Mouse (Mus musculus): ENCODE results near the gene Brpf3. TPM values are rescaled to one million over a fixed set of nuclear protein-coding genes. Genes with fewer than 3 reads are reported as not detected.

The Brpf3 gene
- 33.7 TPM for polyA plus RNA-seq (2014; fragmentation: Illumina TruSeq; extraction: RNeasy Lipid Tissue Mini Kit (QIAGEN cat#74804); ENCODE audit: low read depth, low replicate concordance)

DNA sequence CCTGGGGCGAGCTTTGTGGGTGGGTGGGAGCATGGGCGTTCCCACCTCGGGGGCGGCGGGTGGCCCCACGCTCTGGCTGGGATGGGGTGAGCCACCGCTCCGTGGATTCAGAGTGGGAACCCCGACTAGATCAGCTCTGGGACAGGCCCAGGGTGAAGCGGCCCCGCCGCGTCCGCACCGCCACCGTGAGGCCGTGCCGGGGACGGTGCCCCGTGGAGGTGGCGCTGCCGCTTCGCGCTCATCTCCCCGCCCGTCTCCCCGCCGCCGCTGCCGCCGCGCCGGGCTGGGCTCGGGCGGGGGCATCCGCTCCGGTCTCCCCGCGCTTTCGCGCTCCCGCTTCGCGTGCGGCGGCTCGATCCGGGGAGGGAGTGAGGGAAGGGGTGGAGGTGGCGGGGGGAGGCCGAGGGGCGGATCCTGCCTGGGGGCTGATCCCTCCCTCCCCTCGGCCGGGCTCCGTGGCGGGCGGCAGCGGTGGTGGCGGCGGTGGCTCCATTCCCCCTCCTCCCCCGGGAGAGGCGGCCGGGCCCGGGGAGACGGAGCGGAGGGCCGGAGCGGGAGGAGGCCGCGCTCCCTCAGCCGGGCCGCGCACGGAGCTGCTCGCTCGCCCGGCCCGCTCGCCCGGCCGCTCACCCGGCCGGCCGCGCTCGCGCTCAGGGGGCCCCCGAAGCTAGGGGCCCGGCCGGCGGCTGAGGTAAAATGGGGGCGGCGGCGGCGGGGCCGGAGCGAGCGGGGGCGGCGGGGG lies at the start of gene Brpf3:
Gene Brpf3 (plus strand): TSS at position 420 of the 742 bp plus-strand sequence.

GRCm38 (mm10) chr17:28769121-28769874 lies 31.6 kb upstream of the Brpf3 start, which contains the start of gene Mapk13:
Gene Mapk13, plus strand, starts transcription at chr17:28769297.

GRCm38 (mm10) chr17:28858205-28858604 lies 57.3 kb downstream of the Brpf3 start, which contains the start of gene Pnpla1:
Gene Pnpla1, plus strand, starts transcription at chr17:28858411.

Other genes with a start within 250 kb of the Brpf3 start
- 0.83 TPM for gene Clps, start 240.3 kb upstream of the Brpf3 start, polyA plus RNA-seq (2014; fragmentation: Illumina TruSeq; extraction: RNeasy Lipid Tissue Mini Kit (QIAGEN cat#74804); ENCODE audit: low read depth, low replicate concordance)
- not detected for gene Lhfpl5, start 225.4 kb upstream of the Brpf3 start, polyA plus RNA-seq (2014; fragmentation: Illumina TruSeq; extraction: RNeasy Lipid Tissue Mini Kit (QIAGEN cat#74804); ENCODE audit: low read depth, low replicate concordance)
- gene Srpk1, start 178.4 kb upstream of the Brpf3 start, polyA plus RNA-seq (2014; fragmentation: Illumina TruSeq; extraction: RNeasy Lipid Tissue Mini Kit (QIAGEN cat#74804); ENCODE audit: low read depth, low replicate concordance) = 36.6 TPM
- 4.6 TPM for gene Slc26a8, start 110.9 kb upstream of the Brpf3 start, polyA plus RNA-seq (2014; fragmentation: Illumina TruSeq; extraction: RNeasy Lipid Tissue Mini Kit (QIAGEN cat#74804); ENCODE audit: low read depth, low replicate concordance)
- gene Mapk14, start 109.8 kb upstream of the Brpf3 start, polyA plus RNA-seq (2014; fragmentation: Illumina TruSeq; extraction: RNeasy Lipid Tissue Mini Kit (QIAGEN cat#74804); ENCODE audit: low read depth, low replicate concordance) = 63.7 TPM
- not detected for gene AC170998.1, start 75.0 kb upstream of the Brpf3 start, polyA plus RNA-seq (2014; fragmentation: Illumina TruSeq; extraction: RNeasy Lipid Tissue Mini Kit (QIAGEN cat#74804); ENCODE audit: low read depth, low replicate concordance)
- 31.0 TPM for gene Mapk13, start 31.8 kb upstream of the Brpf3 start, polyA plus RNA-seq (2014; fragmentation: Illumina TruSeq; extraction: RNeasy Lipid Tissue Mini Kit (QIAGEN cat#74804); ENCODE audit: low read depth, low replicate concordance)
- gene Pnpla1, start 57.3 kb downstream of the Brpf3 start, polyA plus RNA-seq (2014; fragmentation: Illumina TruSeq; extraction: RNeasy Lipid Tissue Mini Kit (QIAGEN cat#74804); ENCODE audit: low read depth, low replicate concordance) = 1.5 TPM
- gene 4930539E08Rik, start 114.2 kb downstream of the Brpf3 start, polyA plus RNA-seq (2014; fragmentation: Illumina TruSeq; extraction: RNeasy Lipid Tissue Mini Kit (QIAGEN cat#74804); ENCODE audit: low read depth, low replicate concordance) = 0.42 TPM
- 2.5 TPM for gene Pxt1, start 142.8 kb downstream of the Brpf3 start, polyA plus RNA-seq (2014; fragmentation: Illumina TruSeq; extraction: RNeasy Lipid Tissue Mini Kit (QIAGEN cat#74804); ENCODE audit: low read depth, low replicate concordance)
- gene Kctd20, start 150.9 kb downstream of the Brpf3 start, polyA plus RNA-seq (2014; fragmentation: Illumina TruSeq; extraction: RNeasy Lipid Tissue Mini Kit (QIAGEN cat#74804); ENCODE audit: low read depth, low replicate concordance) = 37.2 TPM
- 70.6 TPM for gene Stk38, start 206.9 kb downstream of the Brpf3 start, polyA plus RNA-seq (2014; fragmentation: Illumina TruSeq; extraction: RNeasy Lipid Tissue Mini Kit (QIAGEN cat#74804); ENCODE audit: low read depth, low replicate concordance)
- gene Srsf3, start 231.5 kb downstream of the Brpf3 start, polyA plus RNA-seq (2014; fragmentation: Illumina TruSeq; extraction: RNeasy Lipid Tissue Mini Kit (QIAGEN cat#74804); ENCODE audit: low read depth, low replicate concordance) = 133 TPM

Measured in adipose tissue, adult 10 weeks (tissue).